In the genomic region with DNA sequence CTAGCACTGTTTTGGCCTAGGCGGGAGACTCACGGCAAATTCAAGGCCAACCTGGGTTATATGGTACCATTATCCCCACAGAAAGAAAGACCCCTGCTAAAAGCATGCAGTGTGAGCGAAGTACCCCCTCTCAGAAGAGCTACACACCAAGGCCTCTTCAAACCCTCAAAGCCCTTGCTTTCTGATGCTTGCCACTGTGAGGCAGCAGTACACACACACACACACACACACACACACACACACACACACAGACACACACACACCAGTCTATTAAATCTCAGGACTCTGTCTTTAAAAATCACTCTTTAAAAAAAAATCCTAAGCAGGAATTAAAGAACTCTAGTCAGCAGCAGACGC, we compare ENCODE assay signal across 8 mouse cellular contexts. TPM values are rescaled to one million over a fixed set of nuclear protein-coding genes. Genes with fewer than 3 reads are reported as not detected.
DNase-seq lines count a peak whose midpoint lies in the region; ATAC-seq and TF ChIP-seq lines count a peak whose summit lies in the region.

No protein-coding gene starts in this region.

- H3K4me1 ChIP-seq in heart, embryonic 14.5 days (ENCODE audit: control insufficient read depth in 2 of 2, insufficient read depth in 2 of 2, low read length in 2 of 2): peaks cover 22 to 30% of the 10 kb centered on the region in 2 experiments
- peaks cover 0 to 2% of the 10 kb centered on the region in 2 experiments; a peak in 2 of 4 replicates for H3K4me1 ChIP-seq in ES-E14 (ENCODE audit: control insufficient read depth in 2 of 2, insufficient read depth in 2 of 2, low read length in 2 of 2, poor library complexity in 1 of 2)
- H3K4me1 ChIP-seq in forebrain, postnatal 0 days (ENCODE audit: insufficient read depth): peaks cover 32% of the 10 kb centered on the region
- peaks cover 31% of the 10 kb centered on the region for H3K4me1 ChIP-seq in liver, postnatal 0 days (ENCODE audit: insufficient read depth)

- in situ Hi-C loops in ES-E14 (cut with MboI; ENCODE audit: low sequenced_read_pairs in 2 of 2, unreplicated experiment in 2 of 2): no loop called here

- H3K4me3 ChIP-seq in heart, embryonic 14.5 days (ENCODE audit: control insufficient read depth in 1 of 2, insufficient read depth in 1 of 2, low read depth in 1 of 2, low read length in 2 of 2): peak overlapping the region; percentile 66 to 94; a peak in 3 of 4 replicates
- H3K4me3 ChIP-seq in ES-E14 (ENCODE audit: insufficient read depth in 1 of 2, low read depth in 1 of 2, low read length in 2 of 2, poor library complexity in 1 of 2, severe bottlenecking in 1 of 2): peak overlapping the region; percentile 92 to 97; a peak in 3 of 4 replicates
- H3K4me3 ChIP-seq in forebrain, postnatal 0 days (ENCODE audit: low read depth, low read length): peak overlapping the region; percentile 86
- H3K4me3 ChIP-seq in liver, postnatal 0 days (ENCODE audit: low read depth, low read length): no peak overlapping the region

- TF ChIP-seq CTCF in forebrain, postnatal 0 days (IDR thresholded peaks at IDR 0.05; ENCODE audit: low read depth): peak; percentile 26; the same call in 1 of the 2 replicates
- TF ChIP-seq CTCF in liver, postnatal 0 days (IDR thresholded peaks at IDR 0.05; ENCODE audit: low read depth): no peak

- peak overlapping the region; percentile 76 for H3K4me2 ChIP-seq in heart, embryonic 14.5 days (ENCODE audit: low read length)
- peak overlapping the region; percentile 77 for H3K4me2 ChIP-seq in forebrain, postnatal 0 days (ENCODE audit: low read depth)
- peak overlapping the region; percentile 93 for H3K4me2 ChIP-seq in liver, postnatal 0 days (ENCODE audit: low read depth, low read length)

- H3K9me3 ChIP-seq in heart, embryonic 14.5 days (ENCODE audit: control insufficient read depth, low read length): no peaks in the 10 kb centered on the region
- H3K9me3 ChIP-seq in ES-E14 (ENCODE audit: control insufficient read depth, insufficient read depth, low read depth, low read length): no peaks in the 10 kb centered on the region
- H3K9me3 ChIP-seq in forebrain, postnatal 0 days (ENCODE audit: low read length): no peaks in the 10 kb centered on the region
- no peaks in the 10 kb centered on the region for H3K9me3 ChIP-seq in liver, postnatal 0 days (ENCODE audit: low read length)

- DNase-seq in heart, adult 11 months: no peak
- DNase-seq in ES-E14 (ENCODE audit: low read depth, low spot score): no peak
- DNase-seq in forebrain, postnatal 0 days: no peak
- DNase-seq in liver, postnatal 0 days: no peak
- no peak for DNase-seq in cerebellum, postnatal 25 days
- DNase-seq in right cerebral cortex, adult 18-20 months: no peak
- DNase-seq in gastrocnemius, postnatal 14 days: no peak

- TF ChIP-seq EP300 in liver, postnatal 0 days (IDR thresholded peaks at IDR 0.05; ENCODE audit: low read depth): no peak

- WGBS in heart, embryonic 14.5 days: 50% methylated on average over 4 of the region's 4 CpGs
- 45% methylated on average over 4 of the region's 4 CpGs for WGBS in forebrain, postnatal 0 days
- 63% methylated on average over 4 of the region's 4 CpGs for WGBS in liver, postnatal 0 days (ENCODE audit: insufficient replicate concordance)

- peaks cover 5% of the 10 kb centered on the region; the same call in 1 of the 2 replicates for H3K36me3 ChIP-seq in heart, embryonic 14.5 days (ENCODE audit: control insufficient read depth, insufficient read depth, low read length)
- no peaks in the 10 kb centered on the region for H3K36me3 ChIP-seq in ES-E14 (ENCODE audit: control insufficient read depth, insufficient read depth, low read length, poor library complexity, severe bottlenecking)
- no peaks in the 10 kb centered on the region for H3K36me3 ChIP-seq in forebrain, postnatal 0 days (ENCODE audit: insufficient read depth)
- no peaks in the 10 kb centered on the region for H3K36me3 ChIP-seq in liver, postnatal 0 days (replicated peaks; ENCODE audit: insufficient read depth, low read length)

- H3K9ac ChIP-seq in heart, embryonic 14.5 days (ENCODE audit: low read length): no peak overlapping the region
- peak overlapping the region; percentile 41 for H3K9ac ChIP-seq in ES-E14 (ENCODE audit: insufficient read depth, low read depth, low read length, poor library complexity, severe bottlenecking)
- H3K9ac ChIP-seq in forebrain, postnatal 0 days: peak overlapping the region; percentile 84
- H3K9ac ChIP-seq in liver, postnatal 0 days (replicated peaks): no peak overlapping the region

- no peaks in the 10 kb centered on the region for H3K27me3 ChIP-seq in heart, embryonic 14.5 days (ENCODE audit: control insufficient read depth, insufficient read depth, low read length)
- H3K27me3 ChIP-seq in forebrain, postnatal 0 days (ENCODE audit: insufficient read depth, low read length): no peaks in the 10 kb centered on the region
- no peaks in the 10 kb centered on the region for H3K27me3 ChIP-seq in liver, postnatal 0 days (ENCODE audit: insufficient read depth, low read length)

- intact Hi-C loops in gastrocnemius, postnatal 14 days (cut with DNase I; ENCODE audit: low total_unique reads): no loop called here

- H3K27ac ChIP-seq in heart, embryonic 14.5 days (replicated peaks in 1 of 2; ENCODE audit: control insufficient read depth in 1 of 2, insufficient read depth in 1 of 2, low read depth in 2 of 2, low read length in 2 of 2): peak overlapping the region; percentile 66 to 96
- no peak overlapping the region for H3K27ac ChIP-seq in ES-E14 (ENCODE audit: insufficient read depth, low read depth, low read length, poor library complexity, severe bottlenecking)
- peak overlapping the region; percentile 95 for H3K27ac ChIP-seq in forebrain, postnatal 0 days (ENCODE audit: low read depth, low read length)
- peak overlapping the region; percentile 83; the same call in 1 of the 2 replicates for H3K27ac ChIP-seq in liver, postnatal 0 days (ENCODE audit: low read depth)

- no peak for ATAC-seq in heart, embryonic 14.5 days (ENCODE audit: insufficient number of reproducible peaks, insufficient read depth, low FRiP score, low read depth)
- peak; percentile 60 for ATAC-seq in forebrain, postnatal 0 days
- no peak for ATAC-seq in liver, postnatal 0 days

TF ChIP-seq in ES-E14, 5 proteins besides CTCF, POLR2A, EP300 and RAD21:
- TF ChIP-seq ZNF384 (IDR thresholded peaks at IDR 0.05; ENCODE audit: low read depth, low read length): no peak
- no peak for TF ChIP-seq ZC3H11A (IDR thresholded peaks at IDR 0.05; ENCODE audit: borderline replicate concordance, low read depth, low read length)
- TF ChIP-seq MAFK (IDR thresholded peaks at IDR 0.05; ENCODE audit: insufficient read depth, low read depth, low read length): no peak
- no peak for TF ChIP-seq CHD2 (IDR thresholded peaks at IDR 0.05; ENCODE audit: low read depth, low read length)
- no peak for TF ChIP-seq HCFC1 (IDR thresholded peaks at IDR 0.05; ENCODE audit: borderline replicate concordance, insufficient read depth, low read length)

RNA-seq across cellular contexts. Expression of a gene that starts 0.7 kb away (rescaled TPM):
- 64.1 and 66.2 TPM in 2 replicates for polyA plus RNA-seq in heart, embryonic 14.5 days (2014; fragmentation: Nextera tagmentation; extraction: Ambion mirVana)
- 7.5 and 8.1 TPM in 2 replicates for total RNA-seq in ES-E14 (2012; rRNA removed)
- total RNA-seq in forebrain, postnatal 0 days (2014; rRNA removed): 68.2 and 79.7 TPM in 2 replicates
- 35.7 and 37.8 TPM in 2 replicates for polyA plus RNA-seq in forebrain, postnatal 0 days (2015; fragmentation: Nextera tagmentation; extraction: Ambion mirVana)
- 4.1 and 4.2 TPM in 2 replicates for polyA plus RNA-seq in liver, postnatal 0 days (2015; fragmentation: Nextera tagmentation; extraction: Ambion mirVana)
- 10 to 100 TPM; 21.4 to 25.8 TPM for total RNA-seq in gastrocnemius, postnatal 14 days (2021)

RNA-seq across cellular contexts. Expression of a gene that starts 57.9 kb away (rescaled TPM):
- polyA plus RNA-seq in heart, embryonic 14.5 days (2014; fragmentation: Nextera tagmentation; extraction: Ambion mirVana): 30.5 and 34.1 TPM in 2 replicates
- 74.8 and 108 TPM in 2 replicates for total RNA-seq in ES-E14 (2012; rRNA removed)
- 64.2 and 79.2 TPM in 2 replicates for total RNA-seq in forebrain, postnatal 0 days (2014; rRNA removed)
- 50.1 and 56.1 TPM in 2 replicates for polyA plus RNA-seq in forebrain, postnatal 0 days (2015; fragmentation: Nextera tagmentation; extraction: Ambion mirVana)
- polyA plus RNA-seq in liver, postnatal 0 days (2015; fragmentation: Nextera tagmentation; extraction: Ambion mirVana): 11.5 and 14.0 TPM in 2 replicates
- 10 to 100 TPM; 16.9 to 22.3 TPM for total RNA-seq in gastrocnemius, postnatal 14 days (2021)

RNA-seq across cellular contexts. Expression of a gene that starts 58.1 kb away (rescaled TPM):
- 14.0 and 17.3 TPM in 2 replicates for polyA plus RNA-seq in heart, embryonic 14.5 days (2014; fragmentation: Nextera tagmentation; extraction: Ambion mirVana)
- 25.1 and 28.3 TPM in 2 replicates for total RNA-seq in ES-E14 (2012; rRNA removed)
- 9.5 and 17.6 TPM in 2 replicates for total RNA-seq in forebrain, postnatal 0 days (2014; rRNA removed)
- 25.6 and 31.4 TPM in 2 replicates for polyA plus RNA-seq in forebrain, postnatal 0 days (2015; fragmentation: Nextera tagmentation; extraction: Ambion mirVana)
- polyA plus RNA-seq in liver, postnatal 0 days (2015; fragmentation: Nextera tagmentation; extraction: Ambion mirVana): 4.5 and 5.2 TPM in 2 replicates
- total RNA-seq in gastrocnemius, postnatal 14 days (2021): 1 to 10 TPM; 2.8 to 3.3 TPM

Comparison
In these comparisons a context has a peak if more than half of its experiments do, and no peak if none do; other contexts are left out.
1. H3K9ac ChIP-seq: peak in ES-E14 (single experiment) and forebrain, postnatal 0 days (single experiment); none in heart, embryonic 14.5 days (single experiment) and liver, postnatal 0 days (single experiment).
2. Peak in every context shown above with its lines, with median percentiles within 50 percentile points of each other: H3K4me2 ChIP-seq.